Mouse (Mus musculus) liver, postnatal 0 days (tissue): Measurements from ENCODE around the gene Hoxb9. TPM values are rescaled to one million over a fixed set of nuclear protein-coding genes. Genes with fewer than 3 reads are reported as not detected.
A peak's percentile ranks its signal among the peaks of the same experiment; 100 is the strongest.

Source experiments
- ATAC-seq: fragments of 200-750 bp; cut with Nextera tagmentation; 2 replicates; pipeline ENCODE4 v1.8.0; 2017; ENCODE audit warnings: mild to moderate bottlenecking, moderate library complexity
- DNase-seq: peaks from one replicate; pipeline ENCODE4 v3.0.0-alpha.2; 2016
- H3K27ac ChIP-seq: fragments of 300-500 bp; sonication (generic); 2 replicates; pipeline ENCODE4 v1.5.1; 2014; ENCODE audit warnings: antibody characterized with exemption, moderate library complexity, mild to moderate bottlenecking, low read depth
- H3K27me3 ChIP-seq: fragments of 300-500 bp; sonication (generic); 2 replicates; pipeline ENCODE4 v1.6.1; 2014; ENCODE audit warnings: low read length, control low read depth, mixed read lengths; ENCODE audit not compliant: insufficient read depth
- H3K36me3 ChIP-seq: fragments of 300-500 bp; sonication (generic); replicated peaks from 2 replicates; pipeline ENCODE4 v1.6.1; 2014; ENCODE audit warnings: mild to moderate bottlenecking, control low read depth, low read length, moderate library complexity, mixed read lengths; ENCODE audit not compliant: insufficient read depth
- H3K4me1 ChIP-seq: fragments of 300-500 bp; sonication (generic); 2 replicates; pipeline ENCODE4 v1.6.1; 2014; ENCODE audit warnings: antibody characterized with exemption, mild to moderate bottlenecking, control low read depth; ENCODE audit not compliant: insufficient read depth
- H3K4me2 ChIP-seq: fragments of 300-500 bp; sonication (generic); 2 replicates; pipeline ENCODE4 v1.6.1; 2014; ENCODE audit warnings: low read depth, mild to moderate bottlenecking, low read length, moderate library complexity, mixed read lengths
- H3K4me3 ChIP-seq: fragments of 300-500 bp; sonication (generic); 2 replicates; pipeline ENCODE4 v1.5.1; 2014; ENCODE audit warnings: low read depth, low read length
- H3K9ac ChIP-seq: fragments of 300-500 bp; sonication (generic); replicated peaks from 2 replicates; pipeline ENCODE4 v1.6.1; 2014; ENCODE audit warnings: mild to moderate bottlenecking, moderate library complexity
- H3K9me3 ChIP-seq: fragments of 300-500 bp; sonication (generic); 2 replicates; pipeline ENCODE4 v1.6.1; 2016; ENCODE audit warnings: mild to moderate bottlenecking, control low read depth, low read length, mixed read lengths
- CTCF ChIP-seq: sonication (generic); IDR thresholded peaks from 2 replicates; pipeline ENCODE4 v1.5.1; 2016; ENCODE audit warnings: antibody characterized with exemption, low read depth
- EP300 ChIP-seq: IDR thresholded peaks from 2 replicates; pipeline ENCODE4 v1.6.1; 2016; ENCODE audit warnings: antibody characterized with exemption, low read depth, mild to moderate bottlenecking
- WGBS: fragments of 180-500 bp; shearing (Covaris S2); extraction: QIAGEN DNeasy Blood & Tissue Kit; methylation state at CpG from one replicate; pipeline ENCODE4 v1.1.7; 2014; ENCODE audit not compliant: insufficient replicate concordance; 5-methylcytosine and 5-hydroxymethylcytosine counted together
- polyA plus RNA-seq: library from polyadenylated mRNA; unstranded; fragments of >200 nt; fragmentation: Nextera tagmentation; extraction: Ambion mirVana; gene quantifications from 2 replicates; pipeline ENCODE4 v1.2.1, GENCODE M21; 2015

Hoxb9 gene
- polyA plus RNA-seq, 1 experiment from 2014 or later, result not detected

DNA sequence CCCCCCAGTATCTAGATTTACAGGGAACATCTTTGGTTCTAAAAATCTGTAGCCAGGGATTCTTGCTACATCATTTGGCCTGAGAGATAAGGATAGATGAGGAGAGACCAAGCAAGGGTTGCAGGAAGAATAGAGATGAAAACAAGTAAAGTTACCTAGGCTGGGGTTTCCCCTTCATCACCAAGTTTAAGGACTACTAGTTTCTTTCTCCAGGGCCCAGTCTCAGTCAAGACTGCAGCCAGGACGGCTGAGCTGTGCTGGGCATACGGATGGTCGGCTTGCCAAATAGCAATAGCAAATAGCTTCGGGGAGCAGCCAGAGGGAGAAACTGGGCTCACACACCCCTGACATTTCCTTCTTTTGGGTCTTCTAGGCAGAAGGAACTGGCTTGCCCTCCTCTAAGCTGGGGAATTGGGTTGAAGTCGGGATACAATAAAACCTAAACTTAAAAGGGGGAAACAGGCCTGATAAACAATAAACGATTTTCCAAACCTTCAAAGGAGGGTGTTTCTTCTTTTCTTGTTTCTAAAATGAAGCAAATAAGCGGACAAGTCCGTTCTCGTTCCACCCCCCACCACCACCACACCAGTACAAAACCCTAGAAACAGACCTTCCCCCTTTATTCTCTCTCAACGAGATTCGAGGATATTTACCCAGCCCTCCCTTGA is 26.8 kb downstream of the Hoxb9 start:
- Histone ChIP-seq H3K9ac (no peak overlapping the region), H3K27ac (no peak overlapping the region), H3K36me3 (no peaks in the 10 kb centered on the region), H3K9me3 (no peaks in the 10 kb centered on the region), H3K27me3 (peaks cover 100% of the 10 kb centered on the region), H3K4me1 (no peaks in the 10 kb centered on the region), H3K4me2 (no peak overlapping the region), H3K4me3 (no peak overlapping the region)
- TF ChIP-seq CTCF (no peak), EP300 (no peak)
- 20% methylated on average over 11 of the region's 11 CpGs for WGBS
- DNase-seq (no peak), ATAC-seq (no peak)

DNA sequence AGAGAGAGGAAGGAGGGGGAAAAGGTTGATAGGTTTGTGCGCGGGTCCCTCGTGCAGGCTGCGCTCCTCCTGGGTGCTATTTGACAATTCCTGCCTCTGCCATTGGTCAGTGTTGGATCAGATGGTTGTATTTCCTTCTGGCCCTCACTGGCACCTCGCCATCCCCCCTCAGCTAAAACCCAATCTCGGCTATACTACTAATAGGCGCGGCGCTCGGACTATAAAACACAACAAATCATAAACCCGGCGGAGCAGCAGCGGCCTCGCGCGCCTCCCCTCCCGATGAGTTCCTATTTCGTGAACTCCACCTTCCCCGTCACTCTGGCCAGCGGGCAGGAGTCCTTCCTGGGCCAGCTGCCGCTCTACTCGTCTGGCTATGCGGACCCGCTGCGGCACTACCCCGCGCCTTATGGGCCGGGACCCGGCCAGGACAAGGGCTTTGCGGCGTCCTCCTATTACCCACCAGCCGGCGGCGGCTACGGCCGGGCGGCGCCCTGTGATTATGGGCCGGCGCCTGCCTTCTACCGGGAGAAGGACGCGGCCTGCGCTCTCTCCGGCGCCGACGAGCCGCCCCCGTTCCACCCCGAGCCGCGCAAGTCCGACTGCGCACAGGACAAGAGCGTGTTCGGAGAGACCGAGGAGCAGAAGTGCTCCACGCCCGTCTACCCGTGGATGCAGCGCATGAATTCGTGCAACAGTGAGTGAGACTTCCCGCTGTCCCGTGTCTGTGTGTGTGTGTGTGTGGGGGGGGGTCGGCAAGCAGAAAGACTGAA is 27.8 kb downstream of the Hoxb9 start:
- no peaks in the 10 kb centered on the region for H3K4me1 ChIP-seq
- peak overlapping the region; percentile 31 for H3K4me3 ChIP-seq
- no peak overlapping the region for H3K27ac ChIP-seq
- ATAC-seq, result no peak
- H3K9me3 ChIP-seq, result no peaks in the 10 kb centered on the region
- 3% methylated on average over 65 of the region's 66 CpGs for WGBS
- H3K27me3 ChIP-seq, result peaks cover 100% of the 10 kb centered on the region
- no peaks in the 10 kb centered on the region for H3K36me3 ChIP-seq
- no peak for DNase-seq
- H3K4me2 ChIP-seq, result peak overlapping the region; percentile 55
- no peak overlapping the region for H3K9ac ChIP-seq
- TF ChIP-seq EP300 (no peak), CTCF (no peak)

DNA sequence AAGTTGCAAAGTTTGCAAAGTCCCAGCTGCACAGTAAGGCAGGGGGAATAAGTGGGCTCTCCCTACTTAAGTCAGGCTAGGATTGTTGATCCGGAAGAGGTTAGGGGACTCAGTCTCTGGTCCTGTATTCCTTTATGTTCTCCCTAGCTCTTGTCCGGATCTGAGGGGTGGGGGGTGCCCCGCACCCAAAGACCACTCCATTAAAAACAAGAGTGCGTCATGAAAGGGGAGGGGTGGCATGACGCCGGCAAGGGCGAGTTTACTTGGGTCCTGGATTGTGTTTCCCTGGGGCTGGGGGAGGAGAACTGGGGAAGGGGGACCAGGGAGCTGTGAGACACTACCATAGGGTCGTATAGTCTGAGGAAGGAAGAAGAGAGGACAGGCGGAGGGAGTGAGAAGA is 28.5 kb downstream of the Hoxb9 start:
- Histone ChIP-seq H3K4me2 (no peak overlapping the region), H3K4me1 (no peaks in the 10 kb centered on the region), H3K4me3 (no peak overlapping the region), H3K36me3 (no peaks in the 10 kb centered on the region), H3K9me3 (no peaks in the 10 kb centered on the region), H3K27me3 (peaks cover 100% of the 10 kb centered on the region), H3K9ac (no peak overlapping the region), H3K27ac (no peak overlapping the region)
- 3% methylated on average over 9 of the region's 9 CpGs for WGBS
- ATAC-seq (no peak), DNase-seq (no peak)
- no peak for TF ChIP-seq CTCF
- TF ChIP-seq EP300, result no peak

DNA sequence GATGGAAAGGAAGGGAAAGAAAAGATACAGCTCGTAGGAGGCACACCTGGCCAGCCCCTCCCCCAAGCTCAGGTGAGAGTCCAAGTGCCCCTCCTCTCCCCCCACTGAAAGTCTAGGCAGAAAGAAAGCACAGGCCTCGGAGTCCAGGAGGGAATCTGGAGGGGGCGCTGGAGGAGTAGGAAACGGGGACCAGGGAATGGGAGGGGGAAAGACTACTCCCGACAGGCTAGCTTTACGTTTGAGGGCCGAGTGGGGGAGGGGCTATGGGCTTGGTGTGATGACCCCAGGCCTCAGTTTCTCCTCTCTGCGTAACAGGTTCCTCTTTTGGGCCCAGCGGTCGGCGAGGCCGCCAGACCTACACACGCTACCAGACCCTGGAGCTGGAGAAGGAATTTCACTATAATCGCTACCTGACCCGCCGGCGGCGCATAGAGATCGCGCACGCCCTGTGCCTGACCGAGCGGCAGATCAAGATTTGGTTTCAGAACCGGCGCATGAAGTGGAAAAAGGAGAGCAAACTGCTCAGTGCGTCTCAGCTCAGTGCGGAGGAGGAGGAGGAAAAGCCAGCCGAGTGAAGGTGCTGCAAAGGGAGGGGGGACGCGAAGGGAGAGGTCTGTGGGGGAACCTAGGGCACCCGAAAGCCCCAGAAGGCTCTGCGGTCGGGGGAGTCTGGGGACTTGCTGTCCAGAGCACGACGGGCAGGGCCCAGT is 29.3 kb downstream of the Hoxb9 start:
- H3K4me3 ChIP-seq, result no peak overlapping the region; the same call in 1 of the 2 replicates
- no peak overlapping the region for H3K4me2 ChIP-seq
- no peak for ATAC-seq
- H3K36me3 ChIP-seq, result no peaks in the 10 kb centered on the region
- no peak overlapping the region for H3K9ac ChIP-seq
- 6% methylated on average over 35 of the region's 35 CpGs for WGBS
- H3K27me3 ChIP-seq, result peaks cover 99% of the 10 kb centered on the region
- no peaks in the 10 kb centered on the region for H3K9me3 ChIP-seq
- no peak overlapping the region for H3K27ac ChIP-seq
- TF ChIP-seq EP300, result no peak
- TF ChIP-seq CTCF, result no peak
- no peak for DNase-seq
- no peaks in the 10 kb centered on the region for H3K4me1 ChIP-seq

DNA sequence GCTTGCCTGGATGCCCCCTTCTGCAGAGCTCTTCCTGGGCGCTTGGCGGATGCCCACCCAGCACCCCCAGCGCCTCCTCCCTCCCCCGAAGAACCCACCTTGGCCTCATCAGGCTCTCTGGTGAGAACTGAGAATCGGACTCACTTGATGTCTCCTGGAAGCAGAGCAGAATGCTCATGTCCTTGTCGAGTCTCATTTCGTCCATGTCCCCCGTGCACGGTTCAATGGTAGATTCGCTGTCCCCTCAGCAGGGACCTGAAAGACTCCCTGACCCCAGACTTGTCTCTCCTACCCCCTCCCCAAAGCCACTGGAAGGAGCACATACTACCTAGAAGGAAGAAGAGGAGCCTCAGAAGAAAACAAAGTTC is 29.8 kb downstream of the Hoxb9 start:
- no peak overlapping the region for H3K9ac ChIP-seq
- no peaks in the 10 kb centered on the region for H3K4me1 ChIP-seq
- H3K4me3 ChIP-seq, result no peak overlapping the region
- no peak overlapping the region for H3K27ac ChIP-seq
- ATAC-seq (no peak), DNase-seq (no peak)
- H3K27me3 ChIP-seq, result peaks cover 99% of the 10 kb centered on the region
- no peaks in the 10 kb centered on the region for H3K9me3 ChIP-seq
- TF ChIP-seq EP300, result no peak
- no peak for TF ChIP-seq CTCF
- no peak overlapping the region for H3K4me2 ChIP-seq
- H3K36me3 ChIP-seq, result no peaks in the 10 kb centered on the region
- 44% methylated on average over 8 of the region's 10 CpGs for WGBS

DNA sequence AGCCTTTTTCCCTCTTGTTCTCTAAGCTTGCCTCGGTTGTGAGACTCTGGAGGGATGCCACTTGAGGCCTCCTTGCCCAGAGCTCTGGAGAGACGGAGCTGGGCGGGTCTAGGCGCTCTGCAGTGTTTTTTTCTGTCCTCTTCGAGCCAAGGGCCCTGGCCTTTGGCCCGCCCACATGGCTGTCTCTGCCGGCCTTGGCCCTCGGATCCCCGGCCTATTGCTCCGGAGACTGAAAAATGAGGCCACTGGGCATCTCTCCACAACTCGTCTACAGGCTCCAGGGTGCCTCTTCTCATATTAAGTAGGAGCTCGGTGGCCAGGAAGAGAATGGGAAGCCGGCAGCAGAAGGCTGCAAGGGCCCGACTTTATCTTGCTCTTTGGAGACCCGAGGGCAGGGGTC is 30.6 kb downstream of the Hoxb9 start:
- 14% methylated on average over 15 of the region's 15 CpGs for WGBS
- no peak for DNase-seq

More for the DNA sequence above, 30.6 kb downstream of the Hoxb9 start:
- Histone ChIP-seq H3K36me3 (no peaks in the 10 kb centered on the region), H3K9ac (no peak overlapping the region), H3K4me1 (no peaks in the 10 kb centered on the region), H3K4me2 (no peak overlapping the region), H3K27ac (no peak overlapping the region), H3K9me3 (no peaks in the 10 kb centered on the region), H3K27me3 (peaks cover 99% of the 10 kb centered on the region), H3K4me3 (no peak overlapping the region)
- no peak for ATAC-seq
- TF ChIP-seq EP300, result no peak
- no peak for TF ChIP-seq CTCF
